Mouse (Mus musculus) neural tube, embryonic 10.5 days (tissue): ENCODE results near the gene Rasa4.
"Not testable (repeated sequence)": the region's sequence is repeated elsewhere in the genome, so short reads cannot be mapped to it uniquely, and the experiment has no call there.

Experiments
- DNase-seq: peaks from one replicate; pipeline ENCODE4 v3.0.0-alpha.2; 2017; ENCODE audit warnings: low spot score; ENCODE audit errors: extremely low spot score

Gene Rasa4

DNA sequence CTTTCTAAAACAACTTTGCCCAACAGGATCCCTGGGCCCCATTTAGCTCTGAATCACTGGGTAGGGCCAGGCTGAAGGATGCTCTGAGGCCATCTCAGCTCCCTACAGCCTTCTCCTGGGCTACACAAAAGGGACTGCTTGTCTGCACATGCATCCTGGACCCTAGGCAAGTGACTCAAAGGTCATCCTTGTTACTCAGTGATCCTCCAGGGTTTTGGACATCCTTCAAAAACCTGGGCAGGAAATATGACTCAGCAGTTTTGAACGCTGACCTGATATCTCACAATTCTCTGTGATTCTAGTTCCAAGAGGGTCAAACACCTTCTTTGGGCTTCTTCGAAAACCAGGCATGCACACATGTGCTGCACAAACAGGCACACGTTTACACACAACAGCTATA, 25.3 kb downstream of the Rasa4 start:
- no peak for DNase-seq

DNA sequence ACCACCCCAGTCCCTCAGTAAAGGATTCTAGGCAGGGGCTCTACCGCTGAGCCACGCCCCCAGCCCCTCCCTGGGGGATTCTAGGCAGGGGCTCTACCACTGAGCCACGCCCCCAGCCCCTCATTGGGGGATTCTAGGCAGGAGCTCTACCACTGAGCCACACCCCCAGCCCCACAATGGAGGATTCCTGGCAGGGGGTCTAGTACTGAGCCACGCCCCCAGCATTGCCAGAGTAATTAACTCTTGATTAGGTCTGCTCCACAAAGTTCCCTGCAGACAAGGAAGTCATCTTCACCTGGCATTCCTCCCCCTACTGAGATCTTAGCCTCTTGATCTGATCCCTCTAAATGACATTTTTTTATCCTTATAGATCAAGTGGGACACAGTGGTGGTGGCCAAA, 29.8 kb downstream of the Rasa4 start:
- not testable (repeated sequence) for DNase-seq

DNA sequence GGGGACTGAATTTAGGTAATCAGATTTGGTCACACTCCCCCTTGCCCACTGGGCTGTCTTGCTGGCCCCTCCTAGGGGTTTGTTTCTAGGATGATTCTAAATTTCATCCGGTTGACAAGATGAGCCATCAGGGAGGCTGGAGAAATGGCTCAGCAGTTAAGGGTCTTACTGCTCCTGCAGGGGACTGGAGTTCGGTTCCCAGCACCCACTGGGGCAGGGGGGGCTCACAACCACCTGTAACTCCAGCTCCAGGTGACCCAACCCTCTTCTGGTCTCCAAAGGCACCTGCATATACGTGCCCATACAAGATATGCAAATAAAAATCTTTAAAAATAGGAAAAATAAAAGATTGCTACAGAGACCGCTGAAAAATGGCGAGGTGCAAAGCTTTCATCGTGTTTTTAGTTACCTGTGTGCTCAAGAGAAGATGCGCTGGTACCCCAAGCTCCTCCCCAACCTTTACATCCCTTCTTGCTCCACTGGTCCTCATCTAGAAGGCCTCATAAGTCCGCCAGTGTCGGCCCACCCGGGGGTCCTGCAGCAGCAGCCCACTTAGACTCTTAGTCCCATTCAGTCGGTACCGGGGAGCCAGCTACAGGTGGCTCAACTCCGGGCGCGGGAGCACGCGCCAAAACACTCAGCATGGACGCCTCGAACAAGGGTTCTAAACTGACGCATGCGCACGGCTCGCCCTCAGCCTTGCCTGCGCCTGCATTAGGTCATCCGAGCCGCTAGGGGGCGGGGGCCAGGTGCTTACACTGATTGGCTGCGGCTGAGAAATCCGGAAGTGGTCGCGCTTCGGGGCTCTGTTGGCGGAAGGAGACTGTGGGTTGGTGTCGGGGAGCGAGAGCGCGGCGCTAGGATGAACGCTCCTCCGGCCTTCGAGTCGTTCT, 32.4 kb downstream of the Rasa4 start, which contains the start of gene Polr2j:
TSS of gene Polr2j (plus strand) at position 741 of the 893 bp plus-strand sequence.
- DNase-seq = peak; percentile 99

DNA sequence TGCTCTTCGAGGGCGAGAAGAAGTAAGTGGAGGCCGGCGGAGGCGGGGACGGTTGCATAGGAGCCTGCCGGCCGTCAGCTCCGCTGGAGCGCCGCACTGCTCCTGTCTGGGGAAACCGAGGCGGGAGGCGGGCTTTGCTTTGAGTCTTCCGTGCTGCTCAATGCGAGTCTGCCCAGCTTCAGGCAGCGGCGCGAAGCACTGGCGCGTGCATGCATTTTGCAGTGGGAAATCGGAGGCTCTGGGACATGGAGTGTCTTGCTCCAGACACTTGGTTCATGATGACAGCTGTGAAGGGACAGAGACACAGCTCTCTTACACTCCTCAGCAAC, 33.0 kb downstream of the Rasa4 start:
- no peak for DNase-seq

DNA sequence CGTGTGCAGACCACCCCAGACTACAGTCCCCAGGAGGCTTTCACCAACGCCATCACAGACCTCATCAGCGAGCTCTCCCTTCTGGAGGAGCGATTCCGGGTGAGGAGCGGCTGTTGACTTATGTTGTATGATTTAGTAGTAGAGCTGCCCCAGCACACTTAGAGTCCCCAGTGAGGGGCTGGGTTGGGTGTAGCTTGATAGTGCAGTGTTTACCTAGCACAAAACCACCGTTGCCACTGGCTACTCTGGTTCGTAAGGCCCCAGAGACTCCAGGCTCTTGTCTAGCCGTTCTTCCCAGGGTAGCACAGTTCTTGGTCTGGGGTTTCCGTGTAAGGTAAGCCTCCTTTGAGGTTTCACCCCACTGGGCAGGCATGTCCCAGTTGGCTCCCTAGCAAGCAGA, 38.4 kb downstream of the Rasa4 start:
- no peak for DNase-seq

DNA sequence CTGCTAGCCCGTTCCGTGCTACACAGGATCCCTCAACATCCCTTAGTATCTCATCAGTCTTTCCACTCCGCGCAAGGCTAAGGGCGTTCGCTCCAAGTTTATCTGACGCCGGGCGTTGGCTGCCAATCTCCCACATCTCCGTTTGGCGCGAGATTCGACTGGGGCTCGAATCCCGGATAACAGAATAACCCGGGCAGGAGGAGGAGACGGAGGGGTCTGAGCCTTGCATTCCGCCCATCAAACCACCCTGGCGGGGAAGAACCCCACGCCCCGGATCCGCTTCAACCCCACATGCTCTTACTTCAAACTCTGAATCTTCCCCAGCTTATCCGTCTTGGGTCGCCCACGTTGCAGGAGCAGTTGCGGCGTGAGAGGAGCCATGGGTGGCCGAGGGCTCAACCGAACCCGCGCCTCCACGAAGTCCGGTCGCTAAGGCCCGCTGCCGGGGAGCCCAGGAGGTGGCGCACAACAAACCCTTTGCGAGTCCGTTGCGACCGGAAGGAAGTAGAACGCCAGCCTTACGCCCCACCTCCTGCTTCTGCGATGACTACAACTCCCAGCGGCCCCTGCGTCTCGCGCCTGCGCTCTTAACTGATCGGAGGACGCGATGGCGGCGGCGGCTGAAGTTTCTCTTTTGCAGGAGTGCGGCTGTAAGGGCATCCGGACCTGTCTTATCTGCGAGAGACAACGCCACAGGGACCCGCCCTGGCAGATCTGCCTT, 52.0 kb downstream of the Rasa4 start, which contains the start of the genes Lrwd1 and Alkbh4:
TSS of gene Lrwd1 (minus strand) at position 504 of the 721 bp plus-strand sequence.
TSS of gene Alkbh4 (plus strand) at position 576 of the 721 bp plus-strand sequence.
- DNase-seq = peak; percentile 95

DNA sequence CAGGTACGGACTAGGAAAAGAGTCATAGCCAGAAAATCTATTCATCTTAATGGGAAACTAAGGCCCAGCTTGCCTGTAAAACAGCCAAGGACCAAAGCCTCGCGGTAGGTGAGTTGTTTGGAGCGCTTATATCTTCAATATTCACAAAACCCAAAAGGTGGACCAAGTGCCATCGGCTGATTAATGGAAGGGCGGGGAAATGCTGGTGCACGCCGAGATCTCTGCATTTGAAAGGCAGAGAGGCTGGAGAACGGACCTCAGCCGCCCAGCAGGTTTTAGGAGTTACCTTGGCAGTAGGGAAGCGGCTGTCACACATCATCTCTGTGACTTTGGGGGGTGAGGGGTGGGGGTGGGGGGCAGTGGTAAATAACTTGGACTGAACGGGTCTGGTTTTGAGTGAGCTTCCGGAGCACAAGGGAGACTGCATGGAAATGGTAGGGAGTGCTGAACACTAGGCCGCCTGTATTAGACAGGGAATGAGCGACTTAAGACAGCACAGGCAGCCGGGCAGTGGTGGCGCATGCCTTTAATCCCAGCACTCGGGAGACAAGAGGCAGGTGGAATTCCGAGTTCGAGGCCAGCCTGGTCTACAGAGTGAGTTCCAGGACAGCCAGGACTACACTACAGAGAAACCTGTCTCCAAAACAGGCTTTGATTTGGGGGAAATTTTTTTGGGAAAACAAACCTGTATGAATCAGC, 52.7 kb downstream of the Rasa4 start:
- DNase-seq = no peak

DNA sequence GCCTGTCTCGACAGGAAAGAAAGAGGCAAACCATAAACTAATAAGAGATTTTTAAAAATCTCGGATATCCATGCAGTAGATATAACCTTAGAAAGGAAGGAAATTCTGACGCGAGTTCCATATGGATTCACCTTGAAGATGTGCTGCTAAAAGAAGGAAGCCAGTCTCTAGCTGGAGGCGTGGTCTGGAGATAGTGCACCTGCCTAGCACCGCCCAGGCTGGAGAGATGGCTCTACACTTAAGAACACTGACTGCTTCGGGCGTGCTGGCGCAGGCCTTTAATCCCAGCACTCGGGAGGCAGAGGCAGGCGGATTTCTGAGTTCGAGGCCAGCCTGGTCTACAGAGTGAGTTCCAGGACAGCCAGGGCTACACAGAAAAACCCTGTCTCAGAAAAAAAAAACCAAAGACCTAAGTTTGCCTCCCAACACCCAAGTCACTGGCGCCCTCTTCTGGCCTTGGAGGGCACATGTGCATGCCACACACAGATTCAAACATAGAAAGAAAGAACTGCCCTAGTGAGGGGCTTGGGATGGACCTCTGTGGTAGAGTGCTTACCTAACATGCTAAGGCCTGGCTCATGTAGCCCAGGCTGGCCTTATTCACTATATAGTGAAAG, 54.0 kb downstream of the Rasa4 start:
- peak; percentile 41 for DNase-seq

DNA sequence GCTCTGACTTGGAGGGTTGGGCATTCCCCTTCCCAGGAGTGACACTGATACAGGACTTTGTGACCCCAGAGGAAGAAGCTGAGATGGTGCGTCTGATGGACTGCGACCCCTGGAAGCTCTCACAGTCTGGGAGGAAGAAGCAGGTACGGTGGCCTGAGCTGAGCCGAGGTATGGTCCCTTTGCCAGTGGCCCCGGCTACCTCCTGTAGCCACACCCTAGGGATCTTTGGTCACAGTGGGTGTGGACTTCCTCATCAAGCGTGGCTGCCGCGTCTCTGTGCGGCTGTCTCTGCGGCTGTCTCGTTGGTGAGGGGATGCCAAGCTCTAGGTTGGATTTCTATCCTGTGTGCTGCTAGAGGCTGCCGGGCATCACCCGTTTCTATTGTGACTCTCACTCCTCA, 55.7 kb downstream of the Rasa4 start:
- no peak for DNase-seq

DNA sequence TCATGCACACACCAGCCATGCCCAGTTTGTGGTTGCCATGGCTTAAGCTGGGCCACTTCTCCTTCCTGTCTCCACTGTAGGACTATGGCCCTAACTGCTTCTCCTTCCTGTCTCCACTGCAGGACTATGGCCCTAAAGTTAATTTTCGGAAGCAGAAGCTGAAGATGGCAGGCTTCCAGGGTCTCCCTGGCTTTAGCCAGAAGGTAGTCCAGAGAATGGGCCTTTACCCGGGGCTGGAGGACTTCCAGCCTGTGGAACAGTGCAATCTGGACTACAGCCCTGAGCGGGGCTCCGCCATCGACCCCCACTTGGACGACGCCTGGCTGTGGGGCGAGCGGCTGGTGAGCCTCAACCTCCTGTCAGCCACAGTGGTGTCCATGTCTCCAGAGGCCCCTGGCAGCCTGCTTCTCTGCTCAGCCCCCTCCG, 56.4 kb downstream of the Rasa4 start:
- no peak for DNase-seq

DNA sequence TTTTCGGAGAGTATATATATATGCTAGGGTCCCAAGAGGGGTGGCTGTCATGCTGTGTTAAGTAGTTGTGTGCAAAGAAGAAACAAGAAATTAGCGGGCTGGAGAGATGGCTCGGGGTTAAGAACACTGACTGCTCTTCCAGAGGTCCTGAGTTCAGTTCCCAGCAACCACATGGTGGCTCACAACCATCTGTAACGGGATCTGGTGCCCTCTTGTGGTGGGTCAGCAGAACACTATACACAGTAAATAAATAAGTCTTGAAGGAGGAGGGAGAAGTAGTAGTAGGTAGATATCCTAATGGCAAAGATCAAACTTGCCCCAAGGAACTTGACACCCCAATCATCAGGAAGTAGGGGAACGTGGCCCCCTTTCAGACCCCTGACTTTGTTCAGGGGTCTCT, 59.0 kb downstream of the Rasa4 start:
- no peak for DNase-seq

DNA sequence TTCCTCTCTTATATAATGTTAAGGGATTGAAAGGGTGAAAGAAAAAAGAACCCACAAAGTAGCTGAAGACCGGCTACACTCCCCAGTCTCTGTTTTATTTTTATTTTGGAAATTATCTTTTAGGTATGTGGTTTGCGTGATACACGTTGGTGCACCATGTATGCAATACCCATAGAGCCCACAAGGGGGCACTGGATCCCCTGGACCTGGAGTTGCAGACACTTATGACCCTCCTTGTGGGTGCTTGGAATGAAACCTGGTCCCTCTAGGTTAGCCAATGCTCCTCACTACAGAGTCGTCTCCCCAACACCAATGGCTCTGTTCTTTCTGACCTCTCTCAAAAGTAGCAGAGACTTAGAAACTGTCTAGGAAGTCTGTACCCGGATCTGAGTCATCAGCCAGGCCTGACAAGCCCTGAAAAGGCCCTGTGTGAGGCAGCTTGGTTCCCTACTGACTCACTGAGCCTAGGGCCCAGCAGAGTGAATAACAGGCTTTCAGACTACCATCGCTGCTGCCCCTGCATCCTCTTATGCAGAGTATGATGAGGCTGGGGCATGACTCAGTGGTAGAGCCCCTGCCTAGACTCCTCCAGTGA, 59.5 kb downstream of the Rasa4 start:
- DNase-seq = no peak

DNA sequence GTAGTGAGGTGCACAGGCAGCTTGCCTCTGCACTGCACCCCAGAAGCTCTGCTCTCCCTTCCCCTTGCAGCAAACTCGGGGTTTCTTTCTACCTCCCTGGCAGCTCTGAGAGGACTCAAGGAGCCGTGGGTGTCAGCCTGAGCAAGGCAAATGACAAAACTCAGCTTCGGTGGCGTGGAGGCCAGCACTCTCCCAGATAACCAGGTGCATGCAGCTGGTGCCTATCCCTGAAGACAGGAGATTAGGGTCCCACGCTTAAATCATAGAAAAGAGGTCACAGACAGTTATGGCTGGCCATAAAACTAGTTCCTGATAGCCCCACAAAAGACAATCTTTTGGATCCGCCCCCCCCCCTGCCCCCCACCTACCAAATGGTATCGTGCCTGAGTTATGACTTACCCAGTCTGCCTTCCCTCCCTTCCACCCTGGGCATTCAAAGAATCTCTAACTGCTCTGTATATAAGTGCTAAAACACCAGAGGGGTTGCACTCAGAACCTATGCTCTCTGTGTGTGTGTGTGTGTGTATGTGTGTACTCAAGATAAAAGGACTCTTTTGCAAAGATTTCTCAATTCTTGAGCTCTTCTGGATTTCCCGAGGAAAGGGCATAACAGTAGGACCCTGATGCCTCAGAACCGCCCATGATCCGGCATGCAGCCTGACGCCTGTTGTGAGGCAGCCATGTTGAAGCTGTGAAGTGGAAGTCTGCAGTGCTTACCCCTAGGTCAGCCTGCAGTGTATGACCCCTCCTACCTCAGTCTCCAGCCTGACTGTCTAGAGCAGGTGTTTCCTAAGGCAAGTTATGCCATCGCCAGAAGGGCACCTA, 61.1 kb downstream of the Rasa4 start:
- no peak for DNase-seq

DNA sequence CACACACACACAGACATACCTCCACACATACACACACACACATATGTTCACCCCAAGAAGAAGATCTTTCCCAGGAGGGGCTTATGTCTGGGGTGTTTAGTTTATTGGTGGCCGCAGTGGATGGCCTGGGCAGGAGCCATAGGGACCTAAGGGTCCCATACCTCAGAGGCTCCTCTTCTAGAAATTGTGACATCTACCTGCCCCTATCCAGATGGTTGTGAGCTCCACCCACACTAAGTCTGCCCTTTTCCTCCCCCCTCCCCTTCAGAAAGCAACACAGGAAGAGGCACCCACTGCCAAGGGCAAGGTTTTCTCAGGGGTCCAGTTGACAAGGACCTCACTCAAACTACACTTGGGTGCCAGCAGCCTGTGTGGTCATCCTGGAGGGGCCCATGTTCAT, 63.2 kb downstream of the Rasa4 start:
- DNase-seq = no peak

DNA sequence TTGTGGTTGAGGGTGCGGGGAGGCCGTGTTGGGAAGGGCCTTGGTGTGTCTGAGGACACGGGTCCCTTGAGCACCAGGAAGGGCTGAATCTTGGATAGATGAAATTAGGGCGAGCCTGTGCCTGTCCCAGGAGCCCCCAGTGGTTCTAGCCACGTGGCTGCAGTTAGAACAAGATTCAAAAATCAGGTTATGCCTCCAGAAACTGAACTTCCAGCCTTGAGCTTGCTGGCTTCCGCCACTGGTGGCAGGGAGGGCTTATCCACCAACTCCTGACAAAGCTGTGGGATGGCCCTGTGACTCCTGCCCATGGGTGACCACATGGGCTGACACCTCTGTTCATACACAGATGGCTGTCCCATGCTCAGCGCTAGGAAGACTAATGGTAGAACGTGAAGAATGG, 64.0 kb downstream of the Rasa4 start:
- DNase-seq = no peak

DNA sequence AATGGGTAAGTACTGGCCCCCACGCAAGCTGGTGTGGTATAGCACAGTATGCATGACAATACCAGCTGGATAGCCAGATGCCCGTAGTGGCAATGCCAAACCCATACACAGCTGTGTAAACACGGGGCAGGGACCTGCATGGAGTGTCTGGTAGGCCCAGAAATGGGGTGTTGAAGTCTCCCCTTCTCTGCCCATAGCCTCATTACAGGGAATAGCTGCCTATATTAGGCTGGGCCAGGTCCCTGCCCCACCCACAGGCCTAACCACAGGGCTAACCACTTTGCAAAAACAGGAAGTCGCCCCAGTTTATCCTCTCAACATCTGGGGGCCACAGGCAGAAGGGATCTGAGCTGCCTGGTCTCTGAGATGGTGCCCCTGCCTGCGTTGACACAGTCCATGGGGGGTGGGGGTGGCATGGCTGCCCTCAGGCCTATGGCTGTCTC, 65.4 kb downstream of the Rasa4 start:
- not testable (repeated sequence) for DNase-seq

DNA sequence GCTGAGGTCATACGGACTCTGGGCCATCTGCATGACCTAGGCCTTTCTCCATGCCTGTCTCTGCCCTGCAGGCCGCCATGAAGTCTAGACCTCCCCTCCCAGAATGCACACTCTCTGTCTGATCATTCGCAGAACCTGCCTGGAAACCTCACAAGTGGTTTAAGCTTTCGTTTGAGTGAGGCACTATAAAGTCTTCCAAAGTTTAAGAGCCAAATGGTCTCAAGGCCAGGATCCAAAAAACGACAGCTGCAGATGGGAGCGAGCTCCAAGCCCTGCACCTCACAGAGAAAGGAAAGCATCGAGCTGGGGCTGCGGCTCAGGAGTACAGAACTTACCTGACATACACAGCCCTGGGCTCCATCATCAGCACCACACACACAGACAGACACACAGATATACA, 68.6 kb downstream of the Rasa4 start:
- DNase-seq = no peak

DNA sequence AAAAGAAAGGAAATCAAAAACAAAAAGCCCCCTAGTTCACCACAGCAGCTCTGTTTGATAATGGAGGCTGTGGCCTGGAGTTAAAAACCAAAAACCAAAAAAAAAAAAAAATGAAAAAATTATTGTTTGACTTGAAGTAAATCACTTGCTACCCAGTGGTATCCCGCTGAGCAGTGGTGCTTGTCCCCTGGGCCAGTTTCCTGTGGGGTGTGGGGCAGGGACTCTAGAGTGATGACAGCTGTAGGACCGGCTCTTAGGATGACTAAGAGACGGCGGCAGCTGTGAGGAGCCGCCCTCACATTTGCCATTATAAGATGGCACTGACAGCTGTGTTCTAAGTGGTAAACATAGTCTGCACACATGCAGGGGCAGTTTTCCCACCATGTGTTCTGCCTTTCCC, 71.7 kb downstream of the Rasa4 start:
- no peak for DNase-seq

DNA sequence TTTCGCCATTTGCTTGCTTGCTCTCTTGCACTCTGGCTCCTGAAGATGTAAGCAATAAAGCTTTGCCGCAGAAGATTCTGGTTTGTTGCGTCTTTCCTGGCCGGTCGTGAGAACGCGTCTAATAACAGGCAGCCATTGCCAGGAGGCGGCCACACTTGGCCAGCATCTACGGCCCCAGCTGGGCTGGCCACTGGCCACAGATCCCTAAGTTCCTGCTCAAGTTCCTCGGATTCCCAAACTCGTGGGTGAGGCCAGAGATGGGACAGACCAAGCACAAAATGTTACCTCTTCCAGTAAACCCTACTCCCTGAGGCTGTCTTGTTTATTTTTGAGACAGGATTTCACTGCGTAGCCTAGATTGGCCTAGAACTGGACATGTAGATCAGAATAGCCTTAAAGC, 76.4 kb downstream of the Rasa4 start:
- not testable (repeated sequence) for DNase-seq
